Comparison of ENCODE assay signal across 10 mouse cellular contexts in the genomic region with DNA sequence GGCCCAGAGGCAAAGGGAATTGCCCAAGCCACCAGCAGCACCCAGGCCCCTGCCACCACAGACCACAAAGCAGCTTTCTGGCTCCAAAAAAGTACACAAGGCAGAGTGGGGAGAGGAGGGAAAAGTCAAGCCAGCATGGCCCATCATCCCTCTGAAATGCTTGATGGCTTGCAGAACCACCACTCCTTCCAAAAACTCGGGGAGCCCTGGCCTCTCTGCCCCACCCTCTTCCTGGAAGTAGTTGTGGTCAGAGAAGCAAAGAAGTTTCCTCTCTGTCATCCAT. TPM values are rescaled to one million over a fixed set of nuclear protein-coding genes. Genes with fewer than 3 reads are reported as not detected.
DNase-seq lines count a peak whose midpoint lies in the region; ATAC-seq lines count a peak whose summit lies in the region.
"Had no signal": no experiment of that assay in that cellular context is flagged by ENCODE, and none has a peak within 500 bp of the region (broad histone marks: within the 10 kb centered on the region; RNA-seq: fewer than 3 reads in every experiment).

No protein-coding gene starts in this region.

- peak overlapping the region; percentile 32 for H3K9ac ChIP-seq in lung, embryonic 16.5 days (ENCODE audit: low read length)
- peak overlapping the region; percentile 25; the same call in 1 of the 2 replicates for H3K9ac ChIP-seq in hindbrain, embryonic 16.5 days (ENCODE audit: low read depth, low read length)
- H3K9ac ChIP-seq in stomach, embryonic 14.5 days (replicated peaks; ENCODE audit: low read depth, low read length) = 0 out of 2 replicates have a peak overlapping the region, but pooled peaks have one; percentile 77

- H3K9me3 ChIP-seq in lung, embryonic 16.5 days (ENCODE audit: control insufficient read depth, low read length) = no peaks in the 10 kb centered on the region
- no peaks in the 10 kb centered on the region for H3K9me3 ChIP-seq in hindbrain, embryonic 16.5 days (ENCODE audit: control insufficient read depth, low read length)
- no peaks in the 10 kb centered on the region for H3K9me3 ChIP-seq in stomach, embryonic 14.5 days (ENCODE audit: control insufficient read depth, low read depth, low read length)
- H3K9me3 ChIP-seq: forebrain, embryonic 10.5 days had no signal

- H3K27ac ChIP-seq in lung, embryonic 16.5 days (ENCODE audit: low read length) = no peak overlapping the region
- no peak overlapping the region for H3K27ac ChIP-seq in hindbrain, embryonic 16.5 days (ENCODE audit: low read depth, low read length)
- no peak overlapping the region; the same call in 1 of the 2 replicates for H3K27ac ChIP-seq in stomach, embryonic 14.5 days (ENCODE audit: low read length)

- peaks cover 42% of the 10 kb centered on the region for H3K4me1 ChIP-seq in lung, embryonic 16.5 days (replicated peaks; ENCODE audit: control insufficient read depth, insufficient read depth, low read length)
- H3K4me1 ChIP-seq in hindbrain, embryonic 16.5 days (ENCODE audit: control insufficient read depth, insufficient read depth, low read depth, low read length) = peaks cover 12% of the 10 kb centered on the region
- peaks cover 41% of the 10 kb centered on the region for H3K4me1 ChIP-seq in stomach, embryonic 14.5 days (ENCODE audit: control insufficient read depth, insufficient read depth, low read length)

- peak; percentile 22 for DNase-seq in cerebellum, adult 9-10 months
- DNase-seq in cerebellum, postnatal 10 days = no peak
- DNase-seq in lung, postnatal 10 days = no peak
- DNase-seq in left cerebral cortex, adult 11 months (ENCODE audit: low spot score) = no peak
- DNase-seq in adrenal gland, postnatal 4 days (ENCODE audit: low spot score in 2 of 2) = no peak
- DNase-seq: layer of hippocampus, postnatal 36 days had no signal

- H3K4me2 ChIP-seq in lung, embryonic 16.5 days (ENCODE audit: low read depth, low read length) = peak overlapping the region; percentile 72
- peak overlapping the region; percentile 99 for H3K4me2 ChIP-seq in hindbrain, embryonic 16.5 days (ENCODE audit: low read length)
- H3K4me2 ChIP-seq in stomach, embryonic 14.5 days (replicated peaks; ENCODE audit: low read depth, low read length) = peak overlapping the region; percentile 95

- WGBS in lung, embryonic 16.5 days = 8% methylated on average over 1 of the region's 1 CpGs
- 55% methylated on average over 1 of the region's 1 CpGs for WGBS in hindbrain, embryonic 16.5 days
- 13% methylated on average over 1 of the region's 1 CpGs for WGBS in stomach, embryonic 14.5 days

- H3K4me3 ChIP-seq in lung, embryonic 16.5 days (ENCODE audit: low read length) = peak overlapping the region; percentile 72
- no peak overlapping the region for H3K4me3 ChIP-seq in hindbrain, embryonic 16.5 days (ENCODE audit: low read length)
- H3K4me3 ChIP-seq in stomach, embryonic 14.5 days (ENCODE audit: low read depth, low read length) = peak overlapping the region; percentile 52

- H3K27me3 ChIP-seq in lung, embryonic 16.5 days (ENCODE audit: control insufficient read depth, insufficient read depth, low read depth, low read length) = no peaks in the 10 kb centered on the region
- no peaks in the 10 kb centered on the region for H3K27me3 ChIP-seq in hindbrain, embryonic 16.5 days (replicated peaks; ENCODE audit: control insufficient read depth, insufficient read depth, low read length)
- no peaks in the 10 kb centered on the region for H3K27me3 ChIP-seq in stomach, embryonic 14.5 days (ENCODE audit: control insufficient read depth, insufficient read depth, low read length)

- no peaks in the 10 kb centered on the region for H3K36me3 ChIP-seq in lung, embryonic 16.5 days (ENCODE audit: control insufficient read depth, insufficient read depth, low read length)
- H3K36me3 ChIP-seq in hindbrain, embryonic 16.5 days (ENCODE audit: control insufficient read depth, insufficient read depth, low read length) = no peaks in the 10 kb centered on the region
- 0 out of 2 replicates have a peak, but pooled peaks cover 3% of the 10 kb centered on the region for H3K36me3 ChIP-seq in stomach, embryonic 14.5 days (ENCODE audit: control insufficient read depth, insufficient read depth, low read length)
- H3K36me3 ChIP-seq: forebrain, embryonic 10.5 days had no signal

- no peak for ATAC-seq in lung, embryonic 16.5 days (ENCODE audit: low read depth)
- no peak for ATAC-seq in hindbrain, embryonic 16.5 days
- ATAC-seq in stomach, embryonic 14.5 days (ENCODE audit: insufficient number of reproducible peaks, insufficient read depth, low FRiP score, low read depth) = no peak

RNA-seq across cellular contexts. Expression of gene Socs1, which starts 2.2 kb away (rescaled TPM):
- polyA plus RNA-seq in lung, embryonic 16.5 days (2015; fragmentation: Nextera tagmentation; extraction: Ambion mirVana) = 6.8 and 8.7 TPM in 2 replicates
- polyA plus RNA-seq in hindbrain, embryonic 16.5 days (2015; fragmentation: Nextera tagmentation; extraction: Ambion mirVana) = 4.6 and 4.9 TPM in 2 replicates
- 11.3 and 11.4 TPM in 2 replicates for polyA plus RNA-seq in stomach, embryonic 14.5 days (2014; fragmentation: Nextera tagmentation; extraction: Ambion mirVana)
- total RNA-seq in adrenal gland, postnatal 4 days (2021) = 1 to 10 TPM; 6.4 to 7.0 TPM

RNA-seq across cellular contexts. Expression of gene Tnp2, which starts 5.4 kb away (rescaled TPM):
- not detected in 2 replicates for polyA plus RNA-seq in lung, embryonic 16.5 days (2015; fragmentation: Nextera tagmentation; extraction: Ambion mirVana)
- polyA plus RNA-seq in hindbrain, embryonic 16.5 days (2015; fragmentation: Nextera tagmentation; extraction: Ambion mirVana) = 0.30 TPM in 1 of 2 replicates, not detected in the other
- not detected in 2 replicates for polyA plus RNA-seq in stomach, embryonic 14.5 days (2014; fragmentation: Nextera tagmentation; extraction: Ambion mirVana)
- not detected for total RNA-seq in adrenal gland, postnatal 4 days (2021)
- total RNA-seq: layer of hippocampus, postnatal 36 days had no signal
- polyA plus RNA-seq: forebrain, embryonic 10.5 days had no signal

RNA-seq across cellular contexts. Expression of gene Prm3, which starts 7.6 kb away (rescaled TPM):
- not detected in 2 replicates for polyA plus RNA-seq in lung, embryonic 16.5 days (2015; fragmentation: Nextera tagmentation; extraction: Ambion mirVana)
- not detected in 2 replicates for polyA plus RNA-seq in hindbrain, embryonic 16.5 days (2015; fragmentation: Nextera tagmentation; extraction: Ambion mirVana)
- polyA plus RNA-seq in stomach, embryonic 14.5 days (2014; fragmentation: Nextera tagmentation; extraction: Ambion mirVana) = not detected in 2 replicates
- not detected for total RNA-seq in adrenal gland, postnatal 4 days (2021)
- total RNA-seq: layer of hippocampus, postnatal 36 days had no signal
- polyA plus RNA-seq: forebrain, embryonic 10.5 days had no signal

RNA-seq across cellular contexts. Expression of gene Prm2, which starts 12.8 kb away (rescaled TPM):
- polyA plus RNA-seq in lung, embryonic 16.5 days (2015; fragmentation: Nextera tagmentation; extraction: Ambion mirVana) = not detected in 2 replicates
- polyA plus RNA-seq in hindbrain, embryonic 16.5 days (2015; fragmentation: Nextera tagmentation; extraction: Ambion mirVana) = not detected in 2 replicates
- not detected in 2 replicates for polyA plus RNA-seq in stomach, embryonic 14.5 days (2014; fragmentation: Nextera tagmentation; extraction: Ambion mirVana)
- total RNA-seq in adrenal gland, postnatal 4 days (2021) = not detected
- total RNA-seq: layer of hippocampus, postnatal 36 days had no signal
- polyA plus RNA-seq: forebrain, embryonic 10.5 days had no signal

RNA-seq across cellular contexts. Expression of gene Prm1, which starts 22.5 kb away (rescaled TPM):
- not detected in 2 replicates for polyA plus RNA-seq in lung, embryonic 16.5 days (2015; fragmentation: Nextera tagmentation; extraction: Ambion mirVana)
- polyA plus RNA-seq in hindbrain, embryonic 16.5 days (2015; fragmentation: Nextera tagmentation; extraction: Ambion mirVana) = 0.51 TPM in 1 of 2 replicates, not detected in the other
- not detected in 2 replicates for polyA plus RNA-seq in stomach, embryonic 14.5 days (2014; fragmentation: Nextera tagmentation; extraction: Ambion mirVana)
- not detected for total RNA-seq in adrenal gland, postnatal 4 days (2021)
- total RNA-seq: layer of hippocampus, postnatal 36 days had no signal
- polyA plus RNA-seq: forebrain, embryonic 10.5 days had no signal

Comparison
In these comparisons a context has a peak if more than half of its experiments do, and no peak if none do; other contexts are left out.
1. H3K9ac ChIP-seq: peak in every context shown above with its lines; median percentile 77 in stomach, embryonic 14.5 days; 32 in lung, embryonic 16.5 days; 25 in hindbrain, embryonic 16.5 days.